Mouse (Mus musculus) testis, adult 2 months (tissue): ENCODE data around the gene Tnfaip8l2. TPM values are rescaled to one million over a fixed set of nuclear protein-coding genes. Genes with fewer than 3 reads are reported as not detected.
"Not testable (repeated sequence)": the region's sequence is repeated elsewhere in the genome, so short reads cannot be mapped to it uniquely, and the experiment has no call there.

ENCODE experiments used
- H3K27ac ChIP-seq: fragments of 200-500 bp; 2 replicates; pipeline ENCODE4 v1.5.1; 2012; ENCODE audit warnings: low read depth, low read length; ENCODE audit not compliant: control insufficient read depth, insufficient read depth
- H3K27me3 ChIP-seq: fragments of 200-500 bp; 2 replicates; pipeline ENCODE4 v1.6.1; 2012; ENCODE audit warnings: mild to moderate bottlenecking, low read length, moderate library complexity; ENCODE audit not compliant: control insufficient read depth, insufficient read depth
- H3K36me3 ChIP-seq: fragments of 200-500 bp; 2 replicates; pipeline ENCODE4 v1.6.1; 2012; ENCODE audit warnings: mild to moderate bottlenecking, low read length; ENCODE audit not compliant: control insufficient read depth, insufficient read depth
- H3K4me1 ChIP-seq: fragments of 200-500 bp; 2 replicates; pipeline ENCODE4 v1.6.1; 2012; ENCODE audit warnings: low read length; ENCODE audit not compliant: control insufficient read depth, insufficient read depth
- H3K4me3 ChIP-seq: fragments of 200-500 bp; 2 replicates; pipeline ENCODE4 v1.5.1; 2012; ENCODE audit warnings: low read depth, mild to moderate bottlenecking, low read length, moderate library complexity, mixed read lengths; ENCODE audit not compliant: control insufficient read depth
- CTCF ChIP-seq: fragments of 200-500 bp; IDR thresholded peaks from 2 replicates; pipeline ENCODE4 v1.5.1; 2012; ENCODE audit warnings: low read depth, mild to moderate bottlenecking, inconsistent platforms, low read length, moderate library complexity; ENCODE audit not compliant: control insufficient read depth, insufficient read depth, insufficient replicate concordance
- POLR2A ChIP-seq: fragments of 200-500 bp; IDR thresholded peaks from 2 replicates; pipeline ENCODE4 v1.6.1; 2012; ENCODE audit warnings: low read depth, mild to moderate bottlenecking, inconsistent platforms, low read length, moderate library complexity; ENCODE audit not compliant: control insufficient read depth
- polyA plus RNA-seq: library from polyadenylated mRNA; depleted of rRNA; stranded (reverse); fragments of >200 nt; gene quantifications from 2 replicates; pipeline ENCODE4 v1.2.3, GENCODE M21; 2012; rRNA removed

Gene Tnfaip8l2
- polyA plus RNA-seq, 1 experiment: 0.81 TPM

GRCm38 (mm10) chr3:95110911-95111726 lies 31.0 kb downstream of the Tnfaip8l2 start, which contains the start of gene Vps72:
Gene Vps72 (plus strand): TSS chr3:95111022.
- Histone ChIP-seq H3K27me3 (no peaks in the 10 kb centered on the region), H3K4me1 (no peaks in the 10 kb centered on the region), H3K27ac (peak within 1 kb of the TSS; percentile 89), H3K4me3 (peak within 1 kb of the TSS; percentile 95), H3K36me3 (no peaks in the 10 kb centered on the region)
- TF ChIP-seq POLR2A (peak; percentile 72), CTCF (no peak)

GRCm38 (mm10) chr3:95107898-95108297 lies 34.3 kb downstream of the Tnfaip8l2 start:
- no peaks in the 10 kb centered on the region for H3K4me1 ChIP-seq
- H3K36me3 ChIP-seq: no peaks in the 10 kb centered on the region
- H3K27me3 ChIP-seq: no peaks in the 10 kb centered on the region
- H3K27ac ChIP-seq: no peak overlapping the region
- H3K4me3 ChIP-seq: no peak overlapping the region
- TF ChIP-seq CTCF: no peak
- no peak for TF ChIP-seq POLR2A

GRCm38 (mm10) chr3:95107308-95107707 lies 34.9 kb downstream of the Tnfaip8l2 start:
- H3K4me3 ChIP-seq, H3K4me1 ChIP-seq, H3K27me3 ChIP-seq, H3K36me3 ChIP-seq, H3K27ac ChIP-seq: not testable (repeated sequence)

GRCm38 (mm10) chr3:95106338-95107117 lies 35.6 kb downstream of the Tnfaip8l2 start, which contains the start of gene Pip5k1a:
Gene Pip5k1a (minus strand): TSS chr3:95106930.
- H3K4me1 ChIP-seq: no peaks in the 10 kb centered on the region
- TF ChIP-seq POLR2A (peak; percentile 87), CTCF (no peak)
- H3K4me3 ChIP-seq: peak within 1 kb of the TSS; percentile 86
- H3K27me3 ChIP-seq: no peaks in the 10 kb centered on the region
- peak within 1 kb of the TSS; percentile 91 for H3K27ac ChIP-seq
- no peaks in the 10 kb centered on the region for H3K36me3 ChIP-seq

GRCm38 (mm10) chr3:95105586-95106337 lies 36.4 kb downstream of the Tnfaip8l2 start:
- no peaks in the 10 kb centered on the region for H3K4me1 ChIP-seq
- H3K27me3 ChIP-seq: no peaks in the 10 kb centered on the region
- no peaks in the 10 kb centered on the region for H3K36me3 ChIP-seq
- H3K4me3 ChIP-seq: peak overlapping the region; percentile 86
- H3K27ac ChIP-seq: peak overlapping the region; percentile 91
- TF ChIP-seq CTCF (no peak), POLR2A (no peak)

GRCm38 (mm10) chr3:95105121-95105520 lies 37.0 kb downstream of the Tnfaip8l2 start:
- Histone ChIP-seq H3K4me1 (no peaks in the 10 kb centered on the region), H3K27me3 (no peaks in the 10 kb centered on the region), H3K4me3 (peak overlapping the region; percentile 16), H3K27ac (no peak overlapping the region), H3K36me3 (no peaks in the 10 kb centered on the region)
- TF ChIP-seq CTCF (no peak), POLR2A (no peak)

- no peaks in the 10 kb centered on the region for H3K36me3 ChIP-seq
- H3K4me1 ChIP-seq: no peaks in the 10 kb centered on the region
- no peak overlapping the region for H3K27ac ChIP-seq
- TF ChIP-seq POLR2A (no peak), CTCF (no peak)
- H3K27me3 ChIP-seq: no peaks in the 10 kb centered on the region
- H3K4me3 ChIP-seq: no peak overlapping the region
These were observed 41.3 kb downstream of the Tnfaip8l2 start for GRCm38 (mm10) chr3:95100854-95101253.

Other genes starting within 250 kb of the Tnfaip8l2 start
- gene Selenbp1, start 209.3 kb downstream of the Tnfaip8l2 start, polyA plus RNA-seq: 19.4 and 24.6 TPM in 2 replicates
- 12.1 and 13.6 TPM in 2 replicates for gene Rfx5, start 188.3 kb downstream of the Tnfaip8l2 start, polyA plus RNA-seq
- gene Pi4kb, start 167.6 kb downstream of the Tnfaip8l2 start, polyA plus RNA-seq: 24.1 and 24.3 TPM in 2 replicates
- 37.7 and 43.3 TPM in 2 replicates for gene Zfp687, start 126.9 kb downstream of the Tnfaip8l2 start, polyA plus RNA-seq
- 209 and 219 TPM in 2 replicates for gene Psmd4, start 99.7 kb downstream of the Tnfaip8l2 start, polyA plus RNA-seq
- 14.4 and 17.8 TPM in 2 replicates for gene Pip5k1a, start 35.4 kb downstream of the Tnfaip8l2 start, polyA plus RNA-seq
- gene Vps72, start 31.3 kb downstream of the Tnfaip8l2 start, polyA plus RNA-seq: 31.8 and 32.6 TPM in 2 replicates
- gene Tmod4, start 17.9 kb downstream of the Tnfaip8l2 start, polyA plus RNA-seq: 8.6 and 10.4 TPM in 2 replicates
- 41.4 and 43.3 TPM in 2 replicates for gene Scnm1, start 8.3 kb downstream of the Tnfaip8l2 start, polyA plus RNA-seq
- 7.5 and 7.9 TPM in 2 replicates for gene Lysmd1, start 8.3 kb downstream of the Tnfaip8l2 start, polyA plus RNA-seq
- gene Sema6c, start 18.1 kb upstream of the Tnfaip8l2 start, polyA plus RNA-seq: 31.3 and 38.5 TPM in 2 replicates
- 5.2 and 5.6 TPM in 2 replicates for gene Gabpb2, start 75.6 kb upstream of the Tnfaip8l2 start, polyA plus RNA-seq
- gene Cdc42se1, start 86.4 kb upstream of the Tnfaip8l2 start, polyA plus RNA-seq: 95.8 and 99.6 TPM in 2 replicates
- gene Mllt11, start 89.8 kb upstream of the Tnfaip8l2 start, polyA plus RNA-seq: 744 and 839 TPM in 2 replicates
- 603 and 652 TPM in 2 replicates for gene Gm128, start 99.2 kb upstream of the Tnfaip8l2 start, polyA plus RNA-seq
- 1.9 and 2.0 TPM in 2 replicates for gene Bnipl, start 108.8 kb upstream of the Tnfaip8l2 start, polyA plus RNA-seq
- gene Mindy1, start 139.0 kb upstream of the Tnfaip8l2 start, polyA plus RNA-seq: 60.3 and 61.1 TPM in 2 replicates
- 18.3 and 19.1 TPM in 2 replicates for gene Prune1, start 139.7 kb upstream of the Tnfaip8l2 start, polyA plus RNA-seq
- 7.6 and 7.8 TPM in 2 replicates for gene Anxa9, start 164.8 kb upstream of the Tnfaip8l2 start, polyA plus RNA-seq
- 27.5 and 27.6 TPM in 2 replicates for gene Cers2, start 172.4 kb upstream of the Tnfaip8l2 start, polyA plus RNA-seq
- 20.0 and 24.3 TPM in 2 replicates for gene Setdb1, start 214.8 kb upstream of the Tnfaip8l2 start, polyA plus RNA-seq